Mouse (Mus musculus): ENCODE data around the gene Rai1.

Rai1 gene

DNA sequence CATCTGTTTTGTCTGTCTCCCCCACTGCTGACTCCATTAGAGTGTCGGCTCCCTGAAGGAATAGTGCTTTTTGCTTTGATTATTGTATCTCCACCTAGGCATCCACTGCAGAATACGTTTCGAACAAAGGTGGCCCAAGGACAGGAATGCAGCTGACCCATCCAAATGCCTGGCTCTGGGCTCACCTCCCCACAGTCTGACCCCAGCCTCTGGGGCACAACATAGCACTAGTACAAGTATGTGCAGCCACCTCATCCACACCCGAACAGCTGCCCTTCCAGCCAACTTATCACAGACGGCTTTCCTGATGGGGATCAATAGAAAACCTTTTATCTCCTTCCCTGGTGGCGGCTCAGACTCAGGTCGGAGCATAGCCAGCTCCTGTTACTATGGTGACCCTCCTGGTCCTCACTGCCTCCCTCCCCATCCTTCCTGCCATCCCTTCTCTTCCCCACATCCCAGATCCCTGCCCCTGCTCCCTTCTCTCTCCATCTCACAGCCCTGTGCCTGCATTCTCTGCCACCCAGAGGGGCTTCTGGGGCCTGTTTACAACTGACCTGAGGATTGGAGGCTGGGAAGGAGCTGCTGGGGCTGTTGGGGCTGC lies 10.7 kb upstream of the Rai1 start:
- DNase-seq (ENCODE audit: extremely low spot score, low read depth, low spot score): no peak

DNA sequence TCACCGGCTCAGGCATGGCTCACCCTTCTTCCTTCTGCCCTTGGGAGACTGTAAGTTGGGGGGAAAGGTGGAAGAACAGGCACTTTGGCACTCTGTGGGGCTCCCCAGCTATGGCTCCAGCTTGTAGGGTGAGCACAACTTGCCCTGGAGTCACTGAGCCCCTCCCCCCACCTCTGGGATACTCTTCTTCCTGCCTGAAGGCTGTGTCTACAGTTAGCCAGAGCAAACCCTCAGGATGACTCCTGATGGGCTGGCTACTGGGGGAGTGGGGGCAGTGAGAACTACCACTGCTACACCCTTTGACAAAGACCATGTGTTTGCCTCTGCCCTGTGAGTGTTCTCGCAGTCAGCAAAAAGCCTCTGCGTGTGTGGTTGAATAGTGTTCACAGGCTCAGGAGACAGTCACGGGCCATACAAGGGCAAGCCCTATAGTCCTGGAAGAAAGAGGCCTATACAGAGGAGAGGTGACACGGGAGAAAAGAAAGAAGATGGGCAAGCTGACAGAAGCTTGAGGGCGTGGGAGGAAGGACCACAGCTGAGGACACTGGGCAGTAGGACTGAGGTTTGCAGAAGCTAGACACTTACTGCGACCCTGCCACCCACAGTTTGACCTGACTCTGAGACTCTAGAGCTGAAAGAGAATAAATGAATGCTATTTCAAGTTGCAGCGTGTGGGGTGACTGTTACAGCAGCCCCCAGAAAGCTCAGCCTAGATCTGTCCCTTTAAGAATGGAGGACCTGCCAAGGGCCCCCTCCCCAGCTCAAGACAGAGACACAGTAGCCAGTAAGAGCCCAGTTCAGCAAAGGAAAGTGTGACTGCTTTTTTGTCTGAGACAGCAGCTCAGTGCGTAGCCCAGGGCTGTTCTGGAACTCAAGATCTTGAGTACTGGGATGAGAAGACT lies 9.7 kb upstream of the Rai1 start:
- no peak for DNase-seq (ENCODE audit: extremely low spot score, low read depth, low spot score)

DNA sequence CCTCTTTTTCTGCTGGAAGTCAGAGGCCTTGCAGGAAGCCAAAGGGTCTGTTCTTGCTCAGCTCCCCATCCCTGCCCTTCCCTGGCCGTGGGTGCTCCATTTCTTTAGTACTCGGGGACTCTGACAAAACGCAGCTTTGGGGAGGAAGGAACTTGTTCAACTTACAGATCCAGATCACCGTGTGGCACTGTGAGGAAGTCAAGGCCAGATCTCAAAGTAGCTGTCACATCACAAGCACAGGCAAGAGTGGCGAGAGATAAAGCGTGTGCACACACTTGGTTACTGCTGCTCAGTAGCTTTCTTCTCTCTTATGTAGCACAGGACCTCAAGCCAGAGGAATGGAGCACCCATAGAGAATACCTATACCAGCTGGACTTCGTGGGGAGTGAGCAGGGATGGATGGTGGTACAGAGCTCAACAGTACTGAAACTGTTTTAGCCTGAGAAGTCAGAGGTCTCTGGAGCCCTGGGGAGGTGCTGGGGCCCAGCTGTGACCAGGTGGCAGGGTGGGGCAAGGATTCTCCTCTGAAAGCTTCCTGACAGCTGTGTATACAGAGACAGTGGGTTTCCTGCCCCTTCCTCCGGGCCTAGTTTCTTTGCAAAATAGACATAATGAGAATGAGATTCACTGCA lies 5.1 kb upstream of the Rai1 start:
- DNase-seq (ENCODE audit: extremely low spot score, low read depth, low spot score): no peak

DNA sequence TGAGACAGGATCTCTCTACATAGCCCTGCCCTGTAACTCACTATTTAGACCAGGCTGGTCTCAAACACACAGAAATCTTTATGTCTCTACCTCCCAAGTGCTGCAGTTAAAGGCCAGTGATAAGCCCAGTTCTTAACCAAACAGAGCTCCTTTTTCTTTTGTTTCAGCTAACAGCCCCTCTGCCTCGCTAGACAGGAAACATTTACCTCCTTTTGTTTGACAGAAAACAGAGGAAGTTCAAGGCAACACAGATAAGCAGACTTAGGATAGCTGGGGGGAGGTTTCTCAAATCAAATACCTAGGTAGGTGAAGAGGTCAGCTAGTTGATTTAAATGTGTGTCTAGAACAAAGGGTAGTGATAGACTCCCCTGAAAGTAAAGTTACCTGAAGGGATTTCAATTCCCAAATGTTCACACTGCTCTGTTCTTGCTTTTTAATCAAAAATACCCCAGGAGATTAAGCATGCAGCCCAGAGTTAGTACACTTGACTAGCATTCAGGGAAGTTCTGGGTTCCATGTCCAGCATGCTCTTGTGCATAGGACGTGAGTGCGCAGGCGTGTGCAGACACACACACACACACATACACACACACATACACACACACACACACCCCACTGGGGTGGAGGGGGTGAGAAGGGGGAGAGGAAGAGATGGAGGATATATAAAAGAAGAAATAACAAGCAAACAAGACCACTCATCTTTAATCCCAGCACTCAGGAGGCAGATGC lies 3.8 kb upstream of the Rai1 start:
- DNase-seq (ENCODE audit: extremely low spot score, low read depth, low spot score): no peak

DNA sequence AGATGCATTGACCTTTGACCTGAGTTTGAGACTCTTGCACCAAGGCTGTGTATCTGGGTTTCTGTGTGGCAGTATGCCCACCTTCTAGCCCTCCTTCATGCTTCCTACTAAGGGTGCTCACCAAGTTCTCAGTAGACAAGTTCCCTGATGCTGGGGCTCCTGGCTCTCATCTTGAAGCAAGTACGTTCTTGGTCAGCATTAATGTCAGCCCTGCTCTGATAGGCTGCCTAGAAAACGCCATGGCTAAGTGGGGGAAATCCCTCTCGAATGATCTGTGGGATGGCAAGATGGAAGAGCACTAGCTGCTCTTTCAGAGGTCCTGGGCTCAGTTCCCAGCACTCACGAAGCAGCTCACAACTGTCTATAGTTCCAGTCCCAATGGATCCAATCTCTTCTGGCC lies 2.8 kb upstream of the Rai1 start:
- no peak for DNase-seq (ENCODE audit: extremely low spot score, low read depth, low spot score)

DNA sequence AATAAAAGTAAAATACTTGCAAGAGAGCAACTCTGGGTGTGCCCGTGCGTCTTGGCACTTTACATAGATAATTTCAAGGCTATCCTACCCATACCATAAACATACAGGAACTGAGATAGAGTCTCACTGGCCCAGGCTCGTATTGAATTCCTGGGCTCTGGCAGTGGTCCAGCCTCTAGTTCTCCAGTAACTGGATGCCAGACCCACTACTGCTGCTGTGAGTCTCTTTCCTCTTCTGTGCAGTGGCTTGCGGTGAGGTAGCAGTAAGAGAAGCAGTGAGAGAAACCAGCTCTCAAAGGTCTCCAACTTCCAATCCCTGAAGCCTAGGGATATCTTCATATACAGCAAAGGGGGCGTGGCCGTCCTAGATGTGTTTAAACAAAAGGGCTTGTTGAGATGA lies 2.1 kb upstream of the Rai1 start:
- DNase-seq (ENCODE audit: extremely low spot score, low read depth, low spot score): no peak

DNA sequence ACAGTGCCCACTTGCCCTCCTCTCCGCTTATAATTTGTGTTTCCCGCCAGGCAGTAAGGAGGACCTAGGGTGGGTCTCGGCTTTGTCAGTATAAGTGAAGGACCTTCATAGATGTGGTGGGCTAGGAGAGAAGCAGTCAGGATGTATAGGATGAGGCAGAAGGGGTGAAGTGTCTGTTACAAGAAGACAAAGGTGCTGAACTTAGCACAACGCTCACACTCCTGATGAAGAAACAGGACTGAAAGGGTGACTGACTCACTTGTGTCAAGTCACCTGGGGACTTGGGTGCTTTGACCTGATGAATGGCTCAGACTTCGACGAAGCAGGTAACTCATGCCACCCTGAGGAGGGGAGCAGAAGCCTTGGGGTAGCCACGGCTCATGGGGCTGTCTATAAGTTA lies 1.2 kb upstream of the Rai1 start:
- no peak for DNase-seq (ENCODE audit: extremely low spot score, low read depth, low spot score)

DNA sequence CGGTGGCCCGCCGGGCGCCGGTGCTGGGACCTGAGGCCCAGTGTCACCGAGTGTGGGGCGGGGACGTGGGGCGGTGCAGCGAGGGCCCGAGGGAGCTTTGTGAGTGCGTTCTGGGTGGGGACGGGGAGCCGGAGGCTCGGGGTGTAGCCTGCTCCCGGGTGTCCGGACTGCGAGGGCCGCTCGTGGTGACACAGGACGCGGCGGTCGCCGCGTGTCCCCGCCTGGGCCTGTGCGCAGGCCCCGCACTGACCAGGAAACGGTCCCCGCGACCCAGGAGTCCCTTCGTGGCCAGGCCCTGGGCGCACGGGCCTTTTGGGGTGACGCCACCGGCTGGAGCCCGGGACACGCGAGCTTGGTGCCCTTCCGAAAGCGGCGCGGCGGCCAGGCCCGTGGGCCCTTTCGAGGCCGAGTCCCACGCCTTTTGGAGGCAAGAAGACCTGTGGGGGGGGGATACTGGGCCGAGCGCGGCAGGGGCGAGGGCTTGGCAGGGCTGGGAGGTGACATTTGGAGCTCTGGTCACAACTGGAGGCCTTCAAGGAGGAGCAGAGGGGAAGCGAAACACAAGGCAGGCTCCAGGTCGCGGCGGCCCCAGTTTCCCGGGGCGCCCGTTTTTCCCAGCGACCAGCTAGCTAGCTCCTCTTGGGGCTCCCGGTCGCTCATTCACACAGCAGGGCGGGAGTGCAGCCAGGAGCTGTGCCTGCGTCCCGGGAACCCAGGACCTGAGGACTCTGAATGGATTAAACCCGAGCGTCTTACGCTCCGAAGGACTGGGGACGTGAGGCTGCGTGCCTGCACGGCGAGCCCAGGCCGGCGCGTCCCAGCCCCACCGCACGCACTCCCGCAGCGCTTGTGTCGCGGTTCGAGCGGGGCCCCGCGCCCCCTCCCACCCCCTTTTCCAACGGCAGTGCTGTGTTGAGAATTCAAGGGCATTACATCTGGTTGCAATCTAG lies 1.1 kb downstream of the Rai1 start:
- DNase-seq (ENCODE audit: extremely low spot score, low read depth, low spot score): no peak

DNA sequence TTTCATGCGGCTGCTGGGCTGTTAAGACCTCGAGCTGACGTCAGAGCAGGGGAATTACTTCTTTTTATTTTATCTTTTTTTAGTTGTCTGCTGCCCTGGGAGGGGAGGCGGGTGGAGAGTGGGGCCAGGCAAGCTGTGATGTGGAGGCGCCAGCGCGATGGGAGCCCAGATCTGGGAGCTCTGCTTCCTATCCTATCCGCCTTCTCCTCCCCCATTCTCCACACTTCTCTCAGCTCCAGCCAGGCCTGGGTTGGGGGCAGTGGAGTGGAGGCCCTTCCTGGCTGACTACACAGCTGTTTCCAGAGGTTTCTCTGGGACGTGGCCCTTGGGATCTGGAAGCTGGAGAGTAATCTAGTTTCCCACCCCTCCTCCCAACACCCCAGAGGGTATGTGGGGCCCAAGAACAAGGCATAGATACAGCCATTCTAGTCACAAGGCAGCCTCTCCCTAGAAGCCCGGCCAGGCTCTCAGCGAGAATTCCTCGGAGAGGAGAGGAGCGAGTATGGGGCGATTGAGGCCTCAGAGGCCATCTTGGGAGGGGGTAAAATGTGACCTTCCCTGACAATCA lies 1.8 kb downstream of the Rai1 start:
- DNase-seq (ENCODE audit: extremely low spot score, low read depth, low spot score): no peak

DNA sequence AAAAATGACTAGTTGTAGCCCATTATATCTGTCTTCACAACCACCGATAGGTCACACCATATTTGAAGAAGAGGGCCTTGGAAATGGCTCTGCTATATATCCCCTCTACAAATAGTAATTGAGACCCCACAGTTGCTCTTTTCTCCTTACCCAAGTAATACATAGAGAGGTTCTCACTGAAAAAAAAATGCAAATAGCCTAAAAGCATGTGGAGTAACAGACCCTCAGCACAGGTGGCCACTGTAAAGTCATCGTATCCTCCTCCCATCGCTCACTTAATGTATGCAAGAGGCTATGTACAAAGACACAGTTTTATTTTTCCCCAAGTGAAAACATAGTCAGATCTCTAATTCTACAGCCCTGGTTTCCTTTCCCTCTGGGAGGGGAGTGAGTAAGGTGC lies 2.6 kb downstream of the Rai1 start:
- no peak for DNase-seq (ENCODE audit: extremely low spot score, low read depth, low spot score)

DNA sequence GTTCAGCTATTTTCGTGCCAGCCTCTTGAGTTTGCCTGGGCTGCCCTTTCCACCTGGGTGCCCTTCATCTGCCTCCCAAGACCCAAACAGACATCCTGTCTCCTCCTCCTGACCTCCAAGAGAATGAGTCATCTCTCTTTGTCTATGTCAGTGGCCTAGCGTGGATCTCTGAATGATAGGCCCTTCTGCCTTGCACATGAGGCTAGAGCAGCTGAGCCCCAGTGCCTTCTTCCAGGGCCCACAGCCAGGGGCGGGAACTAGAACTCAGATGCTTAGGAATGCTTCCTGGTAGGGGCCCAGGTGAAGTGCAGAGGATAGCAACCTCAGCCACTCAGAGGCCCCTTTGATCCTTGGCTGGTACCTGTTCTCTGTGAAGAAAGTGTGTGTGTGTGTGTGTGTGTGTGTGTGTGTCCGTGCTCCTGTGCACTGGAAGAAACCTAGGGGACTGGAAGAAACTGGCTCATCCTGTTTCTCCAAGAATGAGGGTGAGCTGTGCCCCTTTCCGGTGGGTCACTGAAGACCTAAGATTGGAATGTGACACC lies 3.9 kb downstream of the Rai1 start:
- DNase-seq (ENCODE audit: extremely low spot score, low read depth, low spot score): no peak

DNA sequence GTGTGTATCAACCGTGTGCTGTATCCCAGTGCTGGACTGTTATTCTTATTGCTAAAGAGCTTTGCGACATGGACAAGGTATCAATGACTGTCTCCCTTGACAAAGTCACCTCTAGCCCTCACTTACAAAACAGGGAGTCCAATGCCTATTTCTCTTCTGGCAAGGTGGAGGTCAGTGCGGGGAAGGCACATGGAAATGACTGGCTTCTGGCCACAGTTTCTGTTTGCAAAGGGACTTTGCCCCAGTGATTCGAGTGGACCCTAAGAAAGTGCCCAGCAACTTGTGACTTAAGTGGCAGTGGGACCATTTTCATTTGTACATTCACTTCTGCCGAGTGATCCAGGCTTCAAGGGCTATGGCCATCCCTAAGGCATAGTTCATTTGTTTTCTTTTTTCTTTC lies 5.6 kb downstream of the Rai1 start:
- no peak for DNase-seq (ENCODE audit: extremely low spot score, low read depth, low spot score)

DNA sequence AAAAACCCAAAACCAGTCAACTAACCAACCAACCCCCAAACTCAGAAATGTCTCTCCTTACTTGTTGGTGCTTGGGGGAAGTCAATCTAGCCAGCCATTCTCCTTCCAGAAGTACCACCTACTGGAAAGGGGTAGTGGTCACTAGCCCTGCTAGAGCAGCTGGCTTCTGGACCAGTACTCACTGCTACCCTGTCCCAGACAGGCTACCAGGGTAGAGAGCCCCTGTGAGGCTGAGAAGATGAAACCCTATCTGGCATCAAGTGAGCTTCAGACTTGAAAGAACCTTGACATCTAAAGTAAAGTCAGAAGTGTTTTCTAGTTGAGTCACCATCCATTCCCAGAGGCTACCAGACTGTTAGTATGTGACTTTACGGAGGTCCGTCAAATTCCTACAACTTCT lies 6.8 kb downstream of the Rai1 start:
- DNase-seq (ENCODE audit: extremely low spot score, low read depth, low spot score): no peak

DNA sequence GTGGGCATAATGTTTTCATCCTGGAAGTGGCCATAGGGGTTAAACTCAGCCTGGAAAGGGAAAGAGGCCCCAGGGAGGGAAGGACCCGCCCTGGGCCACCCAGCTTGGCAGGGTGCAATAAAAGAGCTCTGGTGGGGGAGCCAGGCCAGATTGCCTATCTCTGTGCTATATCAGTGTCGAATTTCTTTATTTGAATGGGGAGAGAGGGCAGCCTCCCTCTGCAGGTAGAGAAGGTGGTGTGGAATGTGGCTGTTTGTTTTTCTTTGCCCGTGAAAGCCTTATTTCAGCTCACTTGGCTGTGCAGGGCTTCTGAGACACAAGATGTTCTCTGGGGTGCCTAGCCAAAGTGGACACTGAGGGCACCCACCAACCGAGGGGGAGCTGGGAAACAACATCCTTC lies 8.8 kb downstream of the Rai1 start:
- DNase-seq (ENCODE audit: extremely low spot score, low read depth, low spot score): no peak

DNA sequence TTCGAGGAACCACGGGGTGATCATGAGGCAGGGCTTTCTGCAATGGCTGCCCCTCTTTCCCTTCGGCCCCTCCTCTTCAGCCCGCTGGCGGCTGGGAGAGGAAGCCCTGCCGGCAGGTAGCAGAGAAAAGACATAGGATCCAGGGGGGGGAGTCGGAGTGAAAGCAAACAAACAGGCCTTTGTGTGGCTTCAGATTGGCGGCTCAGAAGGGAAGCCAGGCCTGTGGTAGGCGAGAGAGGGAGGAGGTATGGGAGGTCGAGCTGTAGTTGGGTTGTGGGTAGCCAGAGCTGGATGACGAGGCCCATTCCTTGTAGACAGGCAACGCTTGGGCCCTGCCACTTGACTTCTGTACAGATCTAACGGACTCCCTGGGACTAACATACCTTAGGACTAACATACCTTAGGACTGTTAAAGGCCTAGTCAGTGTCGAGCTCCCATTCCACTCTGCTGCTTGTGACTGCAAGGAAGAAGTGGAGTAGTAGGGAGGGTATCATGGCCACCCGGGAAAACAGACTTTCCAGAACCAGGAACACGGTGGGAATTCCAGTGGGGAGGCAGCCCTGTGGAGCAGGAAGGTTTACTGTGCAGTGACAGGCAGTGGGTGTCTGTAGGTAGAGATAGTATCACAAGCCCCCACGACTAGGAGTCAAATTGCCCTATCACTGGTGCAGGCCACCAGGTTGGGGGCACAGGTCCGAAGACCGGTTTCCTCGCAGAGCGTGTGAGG lies 9.6 kb downstream of the Rai1 start:
- no peak for DNase-seq (ENCODE audit: extremely low spot score, low read depth, low spot score)

DNA sequence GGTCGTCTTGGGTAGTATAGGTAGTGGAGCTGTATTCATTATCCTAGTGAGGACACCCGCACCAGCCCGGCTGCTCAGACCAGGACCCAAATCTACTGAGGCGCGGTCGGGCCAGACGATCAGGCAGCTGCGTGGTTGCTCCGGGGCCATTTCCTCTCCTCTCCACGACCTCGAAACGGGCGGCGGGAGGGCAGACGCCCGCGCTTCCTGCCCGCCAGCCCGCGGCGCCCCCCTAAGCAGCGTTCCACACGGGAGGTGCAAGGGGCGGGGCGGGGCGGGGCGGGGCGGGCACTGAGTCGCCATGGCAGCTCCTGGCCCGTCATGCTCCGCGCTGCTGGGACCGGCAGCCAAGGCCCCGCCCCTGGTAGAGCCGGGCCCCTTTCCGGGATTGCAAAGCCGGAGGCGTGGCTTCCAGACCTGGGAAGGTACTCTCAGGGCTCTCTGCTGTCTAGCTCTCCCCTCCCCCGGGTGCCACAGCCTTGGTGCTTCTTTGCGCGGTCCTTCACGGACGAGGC lies 10.3 kb downstream of the Rai1 start:
- DNase-seq (ENCODE audit: extremely low spot score, low read depth, low spot score): no peak

DNA sequence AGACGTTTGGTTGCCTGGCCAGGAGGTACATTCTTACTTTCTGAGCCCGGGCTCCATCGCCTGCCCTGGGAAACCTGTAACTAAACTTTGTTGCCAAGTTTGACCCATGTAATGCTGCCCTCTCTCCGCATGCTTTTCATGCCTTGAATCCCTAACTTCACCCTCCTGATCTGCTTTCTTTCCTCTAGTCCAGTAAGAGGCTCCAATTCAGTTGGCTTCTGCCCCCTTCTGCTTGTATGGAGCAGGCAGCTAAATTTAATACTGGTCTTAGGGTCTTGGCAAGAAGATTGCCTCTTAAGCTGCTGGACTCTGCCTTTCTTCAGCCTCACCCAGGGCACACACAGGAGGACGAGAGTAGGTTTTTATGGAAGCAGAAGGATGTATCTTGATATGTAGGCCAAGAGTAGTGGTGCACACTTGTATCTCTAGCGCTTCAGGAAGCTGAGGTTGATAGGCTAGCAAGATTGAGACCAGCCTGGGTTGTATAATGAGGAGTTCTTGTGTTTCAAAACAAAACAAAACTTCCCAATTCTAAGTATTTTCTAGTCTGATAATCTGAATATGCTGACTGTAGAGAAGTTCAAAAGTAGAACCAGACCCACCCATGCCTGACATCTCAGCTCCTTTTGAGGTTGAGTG lies 10.9 kb downstream of the Rai1 start:
- no peak for DNase-seq (ENCODE audit: extremely low spot score, low read depth, low spot score)

DNA sequence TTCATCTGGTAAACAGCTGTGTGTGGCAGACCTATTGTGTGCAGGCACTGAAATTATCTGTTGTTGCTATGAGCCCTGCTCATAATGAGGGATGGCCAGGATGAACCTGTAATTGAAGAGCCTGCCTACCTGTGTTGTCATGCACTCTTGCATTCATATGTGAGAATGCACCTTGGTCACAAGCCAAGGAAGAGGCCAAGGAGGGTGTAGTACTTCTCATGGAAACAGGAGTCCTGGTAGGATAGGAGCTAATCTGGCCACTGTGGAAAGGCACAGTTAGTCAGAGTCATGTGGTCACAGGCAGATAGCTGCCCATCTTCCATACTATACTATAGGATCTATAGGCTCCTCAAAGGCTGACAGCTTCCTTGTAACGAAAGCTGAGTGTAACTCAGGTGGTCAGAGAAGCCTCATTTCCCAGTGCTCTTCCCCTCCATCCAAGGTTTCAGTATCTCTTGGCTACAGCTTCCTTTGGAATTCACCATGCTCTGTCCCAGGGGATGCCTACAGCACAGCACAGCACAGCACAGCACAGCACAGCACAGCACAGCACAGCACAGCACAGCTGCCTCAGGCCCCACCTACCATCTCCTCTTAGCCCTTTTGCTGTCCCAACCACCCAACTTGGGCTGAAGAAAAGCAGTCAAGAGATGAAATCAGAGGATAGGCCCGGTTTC lies 15.9 kb downstream of the Rai1 start:
- no peak for DNase-seq (ENCODE audit: extremely low spot score, low read depth, low spot score)
